Mouse (Mus musculus): Measurements from ENCODE around the gene Lsm14a. TPM values are rescaled to one million over a fixed set of nuclear protein-coding genes. Genes with fewer than 3 reads are reported as not detected.

Gene Lsm14a
- polyA plus RNA-seq, 1 experiment from 2014 or later = 47.9 TPM

GRCm38 (mm10) chr7:34327493-34327892 is 65.6 kb downstream of the Lsm14a start:
- no peak overlapping the region; the same call in 1 of the 2 replicates for H3K27ac ChIP-seq (replicated peaks)
- TF ChIP-seq EP300 (optimal IDR thresholded peaks at IDR 0.05) = peak; percentile 30
- no peak for TF ChIP-seq CTCF (IDR thresholded peaks at IDR 0.05; ENCODE audit: low read depth)
- WGBS = 32% methylated on average over 3 of the region's 3 CpGs

GRCm38 (mm10) chr7:34324857-34325256 is 68.3 kb downstream of the Lsm14a start:
- Histone ChIP-seq H3K4me2 (replicated peaks; ENCODE audit: low read depth) (no peak overlapping the region), H3K4me3 (ENCODE audit: low read depth, low read length) (no peak overlapping the region), H3K36me3 (ENCODE audit: control insufficient read depth, insufficient read depth, low read length) (no peaks in the 10 kb centered on the region), H3K27ac (replicated peaks) (no peak overlapping the region), H3K9me3 (ENCODE audit: control insufficient read depth, low read length) (no peaks in the 10 kb centered on the region), H3K9ac (ENCODE audit: low read length) (no peak overlapping the region), H3K27me3 (ENCODE audit: control insufficient read depth, insufficient read depth, low read length) (no peaks in the 10 kb centered on the region), H3K4me1 (replicated peaks; ENCODE audit: control insufficient read depth, insufficient read depth) (no peaks in the 10 kb centered on the region; the same call in 1 of the 2 replicates)
- no peak for ATAC-seq (ENCODE audit: low FRiP score, low TSS enrichment)
- WGBS = 75% methylated on average over 1 of the region's 1 CpGs
- TF ChIP-seq EP300 (optimal IDR thresholded peaks at IDR 0.05) (no peak), CTCF (IDR thresholded peaks at IDR 0.05; ENCODE audit: low read depth) (no peak)
- no peak for DNase-seq (ENCODE audit: low spot score)

More at GRCm38 (mm10) chr7:34327493-34327892, 65.6 kb downstream of the Lsm14a start:
- Histone ChIP-seq H3K27me3 (ENCODE audit: control insufficient read depth, insufficient read depth, low read length) (no peaks in the 10 kb centered on the region), H3K9me3 (ENCODE audit: control insufficient read depth, low read length) (no peaks in the 10 kb centered on the region), H3K36me3 (ENCODE audit: control insufficient read depth, insufficient read depth, low read length) (no peaks in the 10 kb centered on the region), H3K9ac (ENCODE audit: low read length) (no peak overlapping the region), H3K4me2 (replicated peaks; ENCODE audit: low read depth) (no peak overlapping the region), H3K4me3 (ENCODE audit: low read depth, low read length) (no peak overlapping the region), H3K4me1 (replicated peaks; ENCODE audit: control insufficient read depth, insufficient read depth) (no peaks in the 10 kb centered on the region)
- peak; percentile 67 for DNase-seq (ENCODE audit: low spot score)
- peak; percentile 92 for ATAC-seq (ENCODE audit: low FRiP score, low TSS enrichment)

- Histone ChIP-seq H3K27ac (replicated peaks) (no peak overlapping the region), H3K4me3 (ENCODE audit: low read depth, low read length) (no peak overlapping the region), H3K4me1 (replicated peaks; ENCODE audit: control insufficient read depth, insufficient read depth) (no peaks in the 10 kb centered on the region; the same call in 1 of the 2 replicates), H3K36me3 (ENCODE audit: control insufficient read depth, insufficient read depth, low read length) (no peaks in the 10 kb centered on the region), H3K9me3 (ENCODE audit: control insufficient read depth, low read length) (no peaks in the 10 kb centered on the region), H3K9ac (ENCODE audit: low read length) (no peak overlapping the region), H3K4me2 (replicated peaks; ENCODE audit: low read depth) (no peak overlapping the region), H3K27me3 (ENCODE audit: control insufficient read depth, insufficient read depth, low read length) (no peaks in the 10 kb centered on the region)
- no peak for TF ChIP-seq EP300 (optimal IDR thresholded peaks at IDR 0.05)
- peak; percentile 28 for TF ChIP-seq CTCF (IDR thresholded peaks at IDR 0.05; ENCODE audit: low read depth)
- no peak for DNase-seq (ENCODE audit: low spot score)
- no peak for ATAC-seq (ENCODE audit: low FRiP score, low TSS enrichment)
- WGBS = 92% methylated on average over 2 of the region's 2 CpGs
Measured at GRCm38 (mm10) chr7:34324005-34324404, 69.1 kb downstream of the Lsm14a start.

- no peak for TF ChIP-seq CTCF (IDR thresholded peaks at IDR 0.05; ENCODE audit: low read depth)
- no peak for TF ChIP-seq EP300 (optimal IDR thresholded peaks at IDR 0.05)
- H3K27me3 ChIP-seq (ENCODE audit: control insufficient read depth, insufficient read depth, low read length) = no peaks in the 10 kb centered on the region
- no peaks in the 10 kb centered on the region for H3K9me3 ChIP-seq (ENCODE audit: control insufficient read depth, low read length)
- H3K36me3 ChIP-seq (ENCODE audit: control insufficient read depth, insufficient read depth, low read length) = no peaks in the 10 kb centered on the region
- no peaks in the 10 kb centered on the region; the same call in 1 of the 2 replicates for H3K4me1 ChIP-seq (replicated peaks; ENCODE audit: control insufficient read depth, insufficient read depth)
- ATAC-seq (ENCODE audit: low FRiP score, low TSS enrichment) (no peak), DNase-seq (ENCODE audit: low spot score) (no peak)
- 44% methylated on average over 8 of the region's 8 CpGs for WGBS
- no peak overlapping the region for H3K9ac ChIP-seq (ENCODE audit: low read length)
- H3K4me2 ChIP-seq (replicated peaks; ENCODE audit: low read depth) = no peak overlapping the region
- H3K27ac ChIP-seq (replicated peaks) = peak overlapping the region; percentile 41; the same call in 1 of the 2 replicates
- H3K4me3 ChIP-seq (ENCODE audit: low read depth, low read length) = no peak overlapping the region
Measured at GRCm38 (mm10) chr7:34323351-34323750, 69.8 kb downstream of the Lsm14a start.

- H3K27me3 ChIP-seq (ENCODE audit: control insufficient read depth, insufficient read depth, low read length) = no peaks in the 10 kb centered on the region
- no peak overlapping the region for H3K4me3 ChIP-seq (ENCODE audit: low read depth, low read length)
- no peaks in the 10 kb centered on the region for H3K36me3 ChIP-seq (ENCODE audit: control insufficient read depth, insufficient read depth, low read length)
- DNase-seq (ENCODE audit: low spot score) = no peak
- no peak overlapping the region for H3K9ac ChIP-seq (ENCODE audit: low read length)
- no peaks in the 10 kb centered on the region; the same call in 1 of the 2 replicates for H3K4me1 ChIP-seq (replicated peaks; ENCODE audit: control insufficient read depth, insufficient read depth)
- no peak for TF ChIP-seq EP300 (optimal IDR thresholded peaks at IDR 0.05)
- TF ChIP-seq CTCF (IDR thresholded peaks at IDR 0.05; ENCODE audit: low read depth) = no peak
- no peaks in the 10 kb centered on the region for H3K9me3 ChIP-seq (ENCODE audit: control insufficient read depth, low read length)
- peak; percentile 56; the same call in 1 of the 2 replicates for ATAC-seq (ENCODE audit: low FRiP score, low TSS enrichment)
- H3K4me2 ChIP-seq (replicated peaks; ENCODE audit: low read depth) = no peak overlapping the region
- 75% methylated on average over 4 of the region's 4 CpGs for WGBS
- 0 out of 2 replicates have a peak overlapping the region, but pooled peaks have one; percentile 45 for H3K27ac ChIP-seq (replicated peaks)
Measured at GRCm38 (mm10) chr7:34321958-34322357, 71.2 kb downstream of the Lsm14a start.

GRCm38 (mm10) chr7:34321119-34321518 is 72.0 kb downstream of the Lsm14a start:
- TF ChIP-seq CTCF (IDR thresholded peaks at IDR 0.05; ENCODE audit: low read depth) = no peak
- no peak for TF ChIP-seq EP300 (optimal IDR thresholded peaks at IDR 0.05)
- no peaks in the 10 kb centered on the region for H3K9me3 ChIP-seq (ENCODE audit: control insufficient read depth, low read length)
- ATAC-seq (ENCODE audit: low FRiP score, low TSS enrichment) = no peak
- H3K27me3 ChIP-seq (ENCODE audit: control insufficient read depth, insufficient read depth, low read length) = no peaks in the 10 kb centered on the region
- no peak for DNase-seq (ENCODE audit: low spot score)
- no peak overlapping the region; the same call in 1 of the 2 replicates for H3K27ac ChIP-seq (replicated peaks)
- no peak overlapping the region for H3K9ac ChIP-seq (ENCODE audit: low read length)
- no peak overlapping the region for H3K4me2 ChIP-seq (replicated peaks; ENCODE audit: low read depth)
- no peaks in the 10 kb centered on the region for H3K36me3 ChIP-seq (ENCODE audit: control insufficient read depth, insufficient read depth, low read length)
- WGBS = 57% methylated on average over 5 of the region's 5 CpGs
- H3K4me3 ChIP-seq (ENCODE audit: low read depth, low read length) = no peak overlapping the region
- H3K4me1 ChIP-seq (replicated peaks; ENCODE audit: control insufficient read depth, insufficient read depth) = no peaks in the 10 kb centered on the region; the same call in 1 of the 2 replicates

Measured in stomach, postnatal 0 days (tissue).